Mouse (Mus musculus) stomach, embryonic 15.5 days (tissue): ENCODE results near the gene Dgkg. TPM values are rescaled to one million over a fixed set of nuclear protein-coding genes. Genes with fewer than 3 reads are reported as not detected.

ENCODE experiments used
- ATAC-seq: fragments of 200-750 bp; cut with Nextera tagmentation; 2 replicates; pipeline ENCODE4 v1.8.0; 2017; ENCODE audit warnings: low read depth, moderate number of reproducible peaks, moderate TSS enrichment; ENCODE audit not compliant: insufficient read depth, low FRiP score
- H3K27ac ChIP-seq: fragments of 300-500 bp; sonication (generic); 2 replicates; pipeline ENCODE4 v1.5.1; 2015; ENCODE audit warnings: mild to moderate bottlenecking, inconsistent platforms
- H3K27me3 ChIP-seq: fragments of 300-500 bp; sonication (generic); replicated peaks from 2 replicates; pipeline ENCODE4 v1.6.1; 2015; ENCODE audit warnings: inconsistent platforms
- H3K36me3 ChIP-seq: fragments of 300-500 bp; sonication (generic); 2 replicates; pipeline ENCODE4 v1.6.1; 2015; ENCODE audit warnings: inconsistent platforms
- H3K4me1 ChIP-seq: fragments of 300-500 bp; sonication (generic); 2 replicates; pipeline ENCODE4 v1.6.1; 2015; ENCODE audit warnings: inconsistent platforms
- H3K4me2 ChIP-seq: fragments of 300-500 bp; sonication (generic); 2 replicates; pipeline ENCODE4 v1.6.1; 2015; ENCODE audit warnings: mild to moderate bottlenecking, inconsistent platforms
- H3K4me3 ChIP-seq: fragments of 300-500 bp; sonication (generic); replicated peaks from 2 replicates; pipeline ENCODE4 v1.5.1; 2015; ENCODE audit warnings: inconsistent platforms
- H3K9ac ChIP-seq: fragments of 300-500 bp; sonication (generic); 2 replicates; pipeline ENCODE4 v1.6.1; 2015; ENCODE audit warnings: inconsistent platforms
- H3K9me3 ChIP-seq: fragments of 300-500 bp; sonication (generic); 2 replicates; pipeline ENCODE4 v1.6.1; 2016; ENCODE audit warnings: inconsistent platforms
- WGBS: fragments of 180-500 bp; shearing (Covaris S2); methylation state at CpG from one replicate; pipeline ENCODE4 v1.1.7; 2015; 5-methylcytosine and 5-hydroxymethylcytosine counted together
- polyA plus RNA-seq: library from polyadenylated mRNA; unstranded; fragments of >200 nt; fragmentation: Nextera tagmentation; extraction: Ambion mirVana; gene quantifications from 2 replicates; pipeline ENCODE4 v1.2.1, GENCODE M21; 2015

Dgkg gene
- polyA plus RNA-seq, 1 experiment from 2014 or later = 1.5 TPM

GRCm38 (mm10) chr16:22674164-22674563 lies 17.1 kb upstream of the Dgkg start:
- Histone ChIP-seq H3K27me3 (no peaks in the 10 kb centered on the region), H3K4me1 (no peaks in the 10 kb centered on the region), H3K27ac (no peak overlapping the region), H3K9ac (no peak overlapping the region), H3K4me3 (no peak overlapping the region), H3K9me3 (no peaks in the 10 kb centered on the region), H3K4me2 (no peak overlapping the region), H3K36me3 (no peaks in the 10 kb centered on the region)
- WGBS = 68% methylated on average over 4 of the region's 4 CpGs
- no peak for ATAC-seq

GRCm38 (mm10) chr16:22664033-22664432 lies 7.0 kb upstream of the Dgkg start:
- H3K4me1 ChIP-seq = no peaks in the 10 kb centered on the region
- no peaks in the 10 kb centered on the region for H3K36me3 ChIP-seq
- no peak overlapping the region for H3K4me3 ChIP-seq
- H3K27ac ChIP-seq = no peak overlapping the region
- H3K9me3 ChIP-seq = no peaks in the 10 kb centered on the region
- H3K4me2 ChIP-seq = no peak overlapping the region
- H3K27me3 ChIP-seq = no peaks in the 10 kb centered on the region
- no peak overlapping the region for H3K9ac ChIP-seq
- no peak for ATAC-seq
- 78% methylated on average over 4 of the region's 4 CpGs for WGBS

GRCm38 (mm10) chr16:22663136-22663535 lies 6.1 kb upstream of the Dgkg start:
- Histone ChIP-seq H3K27ac (no peak overlapping the region), H3K9ac (no peak overlapping the region), H3K4me1 (no peaks in the 10 kb centered on the region), H3K36me3 (no peaks in the 10 kb centered on the region), H3K4me3 (no peak overlapping the region), H3K27me3 (no peaks in the 10 kb centered on the region; the same call in 1 of the 2 replicates), H3K4me2 (no peak overlapping the region), H3K9me3 (no peaks in the 10 kb centered on the region)
- WGBS = 20% methylated on average over 2 of the region's 2 CpGs
- no peak for ATAC-seq

- WGBS = 49% methylated on average over 5 of the region's 5 CpGs
- no peaks in the 10 kb centered on the region for H3K36me3 ChIP-seq
- no peak for ATAC-seq
- H3K9me3 ChIP-seq = no peaks in the 10 kb centered on the region
- H3K9ac ChIP-seq = no peak overlapping the region
- H3K27ac ChIP-seq = no peak overlapping the region
- no peak overlapping the region for H3K4me3 ChIP-seq
- H3K4me1 ChIP-seq = peaks cover 7% of the 10 kb centered on the region; the same call in 1 of the 2 replicates
- peaks cover 12% of the 10 kb centered on the region for H3K27me3 ChIP-seq
- H3K4me2 ChIP-seq = no peak overlapping the region
Observed at GRCm38 (mm10) chr16:22661076-22661475, 4.1 kb upstream of the Dgkg start.

- 70% methylated on average over 16 of the region's 16 CpGs for WGBS
- peaks cover 7% of the 10 kb centered on the region; the same call in 1 of the 2 replicates for H3K4me1 ChIP-seq
- no peak overlapping the region for H3K9ac ChIP-seq
- no peak for ATAC-seq
- no peak overlapping the region for H3K4me2 ChIP-seq
- H3K27ac ChIP-seq = no peak overlapping the region
- H3K9me3 ChIP-seq = no peaks in the 10 kb centered on the region
- no peak overlapping the region for H3K4me3 ChIP-seq
- H3K27me3 ChIP-seq = peaks cover 18% of the 10 kb centered on the region
- H3K36me3 ChIP-seq = no peaks in the 10 kb centered on the region
Observed at GRCm38 (mm10) chr16:22657874-22658789, 1.1 kb upstream of the Dgkg start.

- no peak overlapping the region for H3K27ac ChIP-seq
- peak overlapping the region; percentile 44 for H3K4me3 ChIP-seq
- no peaks in the 10 kb centered on the region for H3K36me3 ChIP-seq
- ATAC-seq = no peak
- H3K27me3 ChIP-seq = peaks cover 23% of the 10 kb centered on the region
- H3K9me3 ChIP-seq = no peaks in the 10 kb centered on the region
- H3K4me1 ChIP-seq = peaks cover 7% of the 10 kb centered on the region; the same call in 1 of the 2 replicates
- H3K9ac ChIP-seq = no peak overlapping the region
- WGBS = 9% methylated on average over 11 of the region's 11 CpGs
- H3K4me2 ChIP-seq = peak overlapping the region; percentile 72
Observed at GRCm38 (mm10) chr16:22655812-22656211, 1.2 kb downstream of the Dgkg start.

GRCm38 (mm10) chr16:22655223-22655622 lies 1.8 kb downstream of the Dgkg start:
- Histone ChIP-seq H3K36me3 (no peaks in the 10 kb centered on the region), H3K27me3 (peaks cover 23% of the 10 kb centered on the region), H3K4me1 (peaks cover 7% of the 10 kb centered on the region; the same call in 1 of the 2 replicates), H3K4me2 (no peak overlapping the region), H3K27ac (no peak overlapping the region), H3K9me3 (no peaks in the 10 kb centered on the region), H3K4me3 (no peak overlapping the region), H3K9ac (no peak overlapping the region)
- ATAC-seq = no peak
- WGBS = 49% methylated on average over 5 of the region's 5 CpGs

GRCm38 (mm10) chr16:22654477-22654835 lies 2.6 kb downstream of the Dgkg start:
- H3K27me3 ChIP-seq = peaks cover 23% of the 10 kb centered on the region

GRCm38 (mm10) chr16:22653817-22654476 lies 3.1 kb downstream of the Dgkg start:
- no peak overlapping the region for H3K9ac ChIP-seq
- H3K4me3 ChIP-seq = no peak overlapping the region
- H3K4me2 ChIP-seq = no peak overlapping the region
- no peak overlapping the region for H3K27ac ChIP-seq
- H3K9me3 ChIP-seq = no peaks in the 10 kb centered on the region
- H3K36me3 ChIP-seq = no peaks in the 10 kb centered on the region
- peaks cover 23% of the 10 kb centered on the region for H3K27me3 ChIP-seq
- peaks cover 7% of the 10 kb centered on the region; the same call in 1 of the 2 replicates for H3K4me1 ChIP-seq
- ATAC-seq = no peak
- WGBS = 83% methylated on average over 11 of the region's 11 CpGs

More at GRCm38 (mm10) chr16:22654477-22654835, 2.6 kb downstream of the Dgkg start:
- Histone ChIP-seq H3K4me1 (peaks cover 7% of the 10 kb centered on the region; the same call in 1 of the 2 replicates), H3K36me3 (no peaks in the 10 kb centered on the region), H3K4me2 (no peak overlapping the region), H3K4me3 (no peak overlapping the region), H3K9me3 (no peaks in the 10 kb centered on the region), H3K9ac (no peak overlapping the region), H3K27ac (no peak overlapping the region)
- WGBS = 46% methylated on average over 2 of the region's 2 CpGs
- no peak for ATAC-seq

GRCm38 (mm10) chr16:22651244-22651643 lies 5.8 kb downstream of the Dgkg start:
- no peak overlapping the region for H3K4me3 ChIP-seq
- H3K27me3 ChIP-seq = peaks cover 12% of the 10 kb centered on the region
- no peak overlapping the region for H3K4me2 ChIP-seq
- H3K27ac ChIP-seq = no peak overlapping the region
- H3K9me3 ChIP-seq = no peaks in the 10 kb centered on the region
- H3K36me3 ChIP-seq = no peaks in the 10 kb centered on the region
- WGBS = 65% methylated on average over 3 of the region's 3 CpGs
- H3K9ac ChIP-seq = no peak overlapping the region
- peaks cover under 1% of the 10 kb centered on the region; the same call in 1 of the 2 replicates for H3K4me1 ChIP-seq
- ATAC-seq = no peak

- Histone ChIP-seq H3K36me3 (no peaks in the 10 kb centered on the region), H3K4me2 (no peak overlapping the region), H3K4me1 (no peaks in the 10 kb centered on the region), H3K27ac (no peak overlapping the region), H3K4me3 (no peak overlapping the region), H3K27me3 (no peaks in the 10 kb centered on the region), H3K9ac (no peak overlapping the region), H3K9me3 (no peaks in the 10 kb centered on the region)
- 86% methylated on average over 1 of the region's 1 CpGs for WGBS
- no peak for ATAC-seq
Observed at GRCm38 (mm10) chr16:22645256-22645655, 11.8 kb downstream of the Dgkg start.

- H3K27me3 ChIP-seq = no peaks in the 10 kb centered on the region
- no peak overlapping the region for H3K4me3 ChIP-seq
- no peaks in the 10 kb centered on the region for H3K4me1 ChIP-seq
- H3K4me2 ChIP-seq = no peak overlapping the region
- no peak overlapping the region for H3K27ac ChIP-seq
- no peaks in the 10 kb centered on the region for H3K9me3 ChIP-seq
- H3K9ac ChIP-seq = no peak overlapping the region
- WGBS = 71% methylated on average over 8 of the region's 8 CpGs
- no peak for ATAC-seq
- no peaks in the 10 kb centered on the region for H3K36me3 ChIP-seq
Observed at GRCm38 (mm10) chr16:22643460-22643859, 13.6 kb downstream of the Dgkg start.
